Mouse (Mus musculus): Measurements from ENCODE around the gene Adam10.

Adam10 gene

GRCm38 (mm10) chr9:70671772-70672579 lies 6.8 kb upstream of the Adam10 start:
- no peak for DNase-seq (ENCODE audit: low spot score in 2 of 2)

GRCm38 (mm10) chr9:70673656-70674055 lies 5.1 kb upstream of the Adam10 start:
- no peak for DNase-seq (ENCODE audit: low spot score in 2 of 2)

DNA sequence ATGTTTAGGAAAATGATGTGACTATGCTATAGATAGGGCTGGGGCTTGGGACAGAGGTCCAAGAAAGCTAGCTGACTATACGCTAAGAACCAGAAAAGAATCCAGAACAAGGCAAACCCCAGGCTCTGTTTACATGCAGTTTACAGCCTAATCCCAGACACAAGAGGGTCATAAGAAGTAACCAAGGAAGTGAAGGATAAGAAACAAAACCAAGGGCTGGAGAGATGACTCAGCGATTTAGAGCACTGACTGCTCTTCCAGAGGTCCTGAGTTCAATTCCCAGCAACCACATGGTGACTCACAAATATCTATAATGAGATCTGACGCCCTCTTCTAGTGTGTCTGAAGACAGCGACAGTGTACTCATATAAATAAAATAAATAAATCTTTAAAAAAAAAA lies 3.7 kb upstream of the Adam10 start:
- DNase-seq (ENCODE audit: low spot score in 2 of 2): no peak

GRCm38 (mm10) chr9:70675961-70676360 lies 2.8 kb upstream of the Adam10 start:
- DNase-seq (ENCODE audit: low spot score in 2 of 2): no peak

- DNase-seq (ENCODE audit: low spot score in 2 of 2): peak; percentile 29 to 49
Observed at GRCm38 (mm10) chr9:70679132-70680091, 615 bp downstream of the Adam10 start.

- DNase-seq (ENCODE audit: low spot score in 2 of 2): no peak
Observed at GRCm38 (mm10) chr9:70682202-70682601, 3.4 kb downstream of the Adam10 start.

GRCm38 (mm10) chr9:70688301-70688968 lies 9.6 kb downstream of the Adam10 start:
- DNase-seq (ENCODE audit: low spot score in 2 of 2): no peak

DNA sequence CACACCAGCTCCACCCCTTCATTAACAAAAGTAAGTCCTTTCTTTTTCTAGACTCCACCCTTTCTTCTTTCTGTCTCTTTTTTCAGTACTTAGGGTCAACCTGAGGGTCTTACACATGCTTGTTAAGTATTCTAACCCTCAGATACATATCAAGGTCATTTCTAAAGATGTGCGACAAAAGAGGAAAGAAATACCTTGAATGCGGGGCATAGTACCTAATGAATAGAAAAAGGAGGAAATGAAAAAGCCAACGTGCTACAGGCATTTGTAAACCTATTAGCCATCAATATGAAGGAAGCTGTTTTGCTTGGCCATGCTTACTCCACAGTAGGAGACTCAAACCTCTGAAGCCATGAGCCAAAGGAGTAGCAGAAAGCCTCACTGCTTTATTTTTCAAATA lies 11.1 kb downstream of the Adam10 start:
- no peak for DNase-seq (ENCODE audit: low spot score in 2 of 2)

- no peak for DNase-seq (ENCODE audit: low spot score in 2 of 2)
Observed at GRCm38 (mm10) chr9:70690579-70690978, 11.8 kb downstream of the Adam10 start.

- DNase-seq (ENCODE audit: low spot score in 2 of 2): no peak
Observed at GRCm38 (mm10) chr9:70691772-70692693, 13.2 kb downstream of the Adam10 start.

- no peak for DNase-seq (ENCODE audit: low spot score in 2 of 2)
Observed at GRCm38 (mm10) chr9:70695723-70696122, 16.9 kb downstream of the Adam10 start.

DNA sequence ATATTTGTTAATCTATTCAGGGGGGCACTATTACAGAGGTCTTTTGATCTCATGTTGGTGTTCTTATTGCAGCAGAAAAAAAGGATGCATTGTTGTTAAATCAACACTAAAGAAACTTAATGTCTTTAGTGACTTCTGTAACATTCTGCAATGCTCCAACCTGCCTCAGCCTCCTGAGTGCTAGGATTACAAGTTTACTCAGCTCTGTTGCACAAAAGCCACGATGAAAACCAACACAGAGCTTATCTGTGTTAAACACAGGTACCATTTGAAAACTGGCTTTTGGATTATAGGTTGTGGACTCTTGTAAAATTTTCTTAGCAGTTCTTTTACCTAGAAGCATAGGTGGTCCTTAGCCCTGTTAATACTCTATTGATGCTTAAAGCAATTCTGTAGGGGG lies 19.3 kb downstream of the Adam10 start:
- DNase-seq (ENCODE audit: low spot score in 2 of 2): no peak

DNA sequence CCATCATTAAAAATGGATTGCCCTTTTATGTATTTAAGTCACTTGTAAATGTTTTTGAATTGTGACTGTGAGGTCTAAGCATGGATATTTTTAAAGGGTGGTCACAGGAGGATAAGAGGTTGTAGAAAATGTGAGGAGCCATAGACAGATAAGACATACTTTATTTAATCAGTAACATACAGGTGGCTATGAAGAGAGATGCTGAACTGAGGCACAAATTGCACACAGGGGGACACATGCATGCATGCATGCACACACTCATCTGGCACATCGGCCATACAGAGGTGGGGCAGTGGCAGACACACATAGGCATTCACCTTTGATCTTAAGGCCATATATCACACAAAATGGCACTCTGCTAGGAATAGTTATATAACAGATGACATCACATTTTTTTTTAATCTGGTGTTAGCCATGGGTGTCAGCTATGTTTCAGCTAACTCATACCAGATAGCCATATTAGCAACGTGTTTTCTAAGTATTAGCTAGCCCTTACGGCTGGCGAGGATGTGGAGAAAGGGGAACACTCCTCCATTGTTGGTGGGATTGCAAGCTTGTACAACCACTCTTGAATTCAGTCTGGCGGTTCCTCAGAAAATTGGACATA lies 24.9 kb downstream of the Adam10 start:
- no peak for DNase-seq (ENCODE audit: low spot score in 2 of 2)

DNA sequence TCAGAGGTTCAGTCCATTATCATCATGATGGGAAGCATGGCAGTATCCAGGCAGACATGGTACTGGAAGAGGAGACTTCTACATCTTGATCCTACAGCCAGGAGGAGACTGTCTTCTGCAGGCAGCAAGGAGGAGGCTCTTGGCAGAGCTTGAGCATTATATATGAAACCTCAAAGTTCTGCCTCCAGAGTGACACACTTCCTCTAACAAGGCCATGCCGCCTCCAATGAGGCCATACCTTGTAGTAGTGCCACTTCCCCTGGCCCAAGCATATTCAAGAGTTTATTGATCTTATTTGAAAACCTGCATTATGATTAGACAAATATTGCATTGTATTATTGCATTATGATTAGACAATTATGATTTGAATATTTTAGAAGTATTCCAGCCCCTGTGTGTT lies 27.6 kb downstream of the Adam10 start:
- no peak for DNase-seq (ENCODE audit: low spot score in 2 of 2)

DNA sequence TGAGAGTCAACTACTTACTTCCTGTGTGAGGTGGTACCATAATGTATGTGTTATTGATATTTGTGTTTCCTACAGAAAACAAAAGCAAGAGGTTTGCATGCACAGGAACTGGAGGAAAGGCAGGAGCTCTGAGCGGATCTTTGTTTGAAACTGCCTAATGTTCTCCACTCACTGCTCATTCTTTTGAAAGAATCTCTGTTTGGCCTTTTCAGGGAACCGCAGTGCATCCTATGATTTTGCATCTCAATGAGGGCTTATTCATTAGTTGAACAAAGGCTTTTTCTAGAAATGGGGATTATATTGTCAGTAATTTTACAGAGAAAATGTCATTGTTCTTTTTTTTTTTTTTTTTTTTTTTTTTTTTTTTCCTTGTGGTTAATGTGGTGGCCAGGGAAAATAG lies 50.7 kb downstream of the Adam10 start:
- DNase-seq (ENCODE audit: low spot score in 2 of 2): no peak

DNA sequence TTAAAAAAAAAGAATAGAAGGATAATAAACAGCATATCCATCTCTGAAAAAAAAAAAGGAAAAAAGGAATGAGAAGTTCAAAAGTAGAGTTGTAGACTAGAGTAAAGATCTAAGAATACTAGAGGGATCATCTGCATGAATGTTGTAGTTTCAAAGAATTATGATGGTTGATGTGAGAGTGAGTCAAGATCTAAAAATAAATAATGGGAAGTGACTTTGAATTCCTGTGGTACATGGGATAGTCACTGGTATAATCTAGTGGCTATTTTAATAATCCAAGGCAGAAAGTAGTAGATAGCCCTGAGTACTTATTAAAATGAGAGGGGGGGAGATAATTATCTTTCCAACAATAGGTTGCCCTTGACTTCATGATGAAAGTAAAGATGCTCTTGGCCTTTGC lies 52.3 kb downstream of the Adam10 start:
- DNase-seq (ENCODE audit: low spot score in 2 of 2): no peak

- no peak for DNase-seq (ENCODE audit: low spot score in 2 of 2)
Observed at GRCm38 (mm10) chr9:70733208-70733607, 54.4 kb downstream of the Adam10 start.

- no peak for DNase-seq (ENCODE audit: low spot score in 2 of 2)
Observed at GRCm38 (mm10) chr9:70739998-70740397, 61.2 kb downstream of the Adam10 start.

GRCm38 (mm10) chr9:70751504-70752222 lies 72.9 kb downstream of the Adam10 start:
- DNase-seq (ENCODE audit: low spot score in 2 of 2): no peak

DNA sequence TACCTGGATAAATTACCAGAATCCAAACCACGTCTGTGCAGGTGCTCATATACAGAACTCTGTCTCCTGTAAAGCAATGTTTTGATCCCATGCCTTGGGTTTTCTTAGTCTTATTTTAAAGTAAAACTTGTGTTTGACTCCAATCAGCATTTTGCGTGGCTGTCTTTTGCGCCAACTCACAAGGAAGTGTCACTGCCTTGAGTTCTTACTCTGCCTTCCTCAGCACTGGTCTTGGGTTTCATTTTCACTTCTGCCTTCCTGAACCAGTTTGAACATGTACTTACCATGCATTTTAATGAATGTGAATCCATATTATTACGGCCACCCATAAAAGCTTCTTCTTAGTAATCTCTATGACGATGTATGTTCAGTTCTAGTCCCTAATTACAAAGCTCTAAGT lies 82.2 kb downstream of the Adam10 start:
- DNase-seq (ENCODE audit: low spot score in 2 of 2): no peak

All from frontal cortex, postnatal 10 days (tissue).